Mouse (Mus musculus): Measurements from ENCODE around the gene Wdr75. TPM values are rescaled to one million over a fixed set of nuclear protein-coding genes. Genes with fewer than 3 reads are reported as not detected.

Gene Wdr75
- polyA plus RNA-seq, 1 experiment from 2014 or later = 70.1 TPM

DNA sequence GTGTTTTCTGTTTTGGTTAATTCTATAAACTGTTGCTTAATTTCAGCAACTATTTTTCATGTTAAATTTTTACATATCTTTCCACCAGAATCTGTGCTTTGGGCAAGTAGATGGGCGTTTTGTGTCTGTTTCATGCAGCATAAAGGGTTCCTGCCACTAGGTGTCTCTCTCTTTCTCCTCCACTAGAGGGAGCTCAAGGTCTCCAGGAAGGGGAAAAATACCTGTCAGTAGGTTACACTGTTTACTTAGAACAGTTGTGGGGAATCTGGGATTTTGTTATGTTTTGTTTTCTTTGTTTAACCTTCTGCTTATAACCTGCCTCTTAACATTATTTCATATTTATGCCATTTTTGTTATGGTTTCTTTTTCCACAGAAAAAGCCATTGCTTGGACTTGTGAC lies 21.9 kb downstream of the Wdr75 start:
- H3K4me3 ChIP-seq = no peak overlapping the region
- ATAC-seq (ENCODE audit: low FRiP score, low read depth) = peak; percentile 38; the same call in 1 of the 2 replicates
- no peak overlapping the region for H3K9ac ChIP-seq (replicated peaks)
- no peaks in the 10 kb centered on the region for H3K27me3 ChIP-seq
- whole genome bisulfite sequencing = 20% methylated on average over 1 of the region's 1 CpGs
- no peak overlapping the region for H3K4me2 ChIP-seq (replicated peaks)
- no peaks in the 10 kb centered on the region for H3K9me3 ChIP-seq
- peaks cover 84% of the 10 kb centered on the region for H3K36me3 ChIP-seq
- H3K4me1 ChIP-seq = no peaks in the 10 kb centered on the region
- no peak overlapping the region for H3K27ac ChIP-seq (replicated peaks)

DNA sequence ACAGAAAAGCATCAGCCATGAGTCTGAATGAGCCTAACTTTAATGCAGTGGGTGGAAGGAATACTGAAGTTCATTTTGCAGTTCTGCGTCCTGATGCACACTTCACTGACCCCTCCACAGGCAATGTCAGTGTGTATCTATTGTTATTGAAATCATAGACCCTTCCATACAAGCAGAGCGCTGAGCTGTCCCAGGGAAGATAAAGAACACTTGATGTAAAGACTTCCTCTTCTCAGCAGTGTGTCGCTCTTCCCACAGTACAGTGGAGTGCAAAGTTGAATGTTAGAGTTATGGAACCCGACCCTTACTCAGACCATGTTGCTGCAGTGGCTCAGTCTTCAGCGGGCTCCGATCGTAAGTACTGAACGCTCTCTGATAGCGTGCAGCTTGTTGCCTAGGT lies 23.6 kb downstream of the Wdr75 start:
- peaks cover 88% of the 10 kb centered on the region for H3K36me3 ChIP-seq
- no peaks in the 10 kb centered on the region for H3K9me3 ChIP-seq
- no peak overlapping the region for H3K27ac ChIP-seq (replicated peaks)
- H3K9ac ChIP-seq (replicated peaks) = no peak overlapping the region
- H3K4me2 ChIP-seq (replicated peaks) = no peak overlapping the region
- no peak overlapping the region for H3K4me3 ChIP-seq
- ATAC-seq (ENCODE audit: low FRiP score, low read depth) = no peak
- no peaks in the 10 kb centered on the region for H3K27me3 ChIP-seq
- H3K4me1 ChIP-seq = no peaks in the 10 kb centered on the region
- WGBS = 83% methylated on average over 9 of the region's 9 CpGs

DNA sequence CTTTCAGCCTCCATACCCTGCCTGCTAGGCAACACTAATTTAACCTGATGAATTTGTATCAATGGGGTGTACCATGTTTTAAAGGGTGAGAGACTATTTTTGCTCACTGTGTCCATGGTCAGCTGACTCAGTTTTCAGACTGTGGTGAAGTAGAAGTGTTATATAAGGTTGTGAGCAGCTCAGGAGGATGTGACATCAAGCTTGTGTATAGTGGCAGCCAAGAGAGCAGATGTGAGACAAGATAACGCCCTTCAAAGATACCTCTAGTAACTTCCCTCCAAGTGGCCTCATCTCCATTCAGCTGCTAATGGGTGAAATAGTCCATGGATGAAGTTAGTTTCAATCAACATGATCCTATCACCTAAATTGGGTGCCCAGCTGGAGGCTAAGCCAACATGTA lies 29.5 kb downstream of the Wdr75 start:
- Histone ChIP-seq H3K9ac (replicated peaks) (no peak overlapping the region), H3K4me3 (no peak overlapping the region), H3K36me3 (peaks cover 54% of the 10 kb centered on the region), H3K4me2 (replicated peaks) (no peak overlapping the region), H3K27ac (replicated peaks) (no peak overlapping the region), H3K9me3 (no peaks in the 10 kb centered on the region), H3K27me3 (no peaks in the 10 kb centered on the region), H3K4me1 (no peaks in the 10 kb centered on the region)
- WGBS = 84% methylated on average over 1 of the region's 1 CpGs
- peak; percentile 31; the same call in 1 of the 2 replicates for ATAC-seq (ENCODE audit: low FRiP score, low read depth)

DNA sequence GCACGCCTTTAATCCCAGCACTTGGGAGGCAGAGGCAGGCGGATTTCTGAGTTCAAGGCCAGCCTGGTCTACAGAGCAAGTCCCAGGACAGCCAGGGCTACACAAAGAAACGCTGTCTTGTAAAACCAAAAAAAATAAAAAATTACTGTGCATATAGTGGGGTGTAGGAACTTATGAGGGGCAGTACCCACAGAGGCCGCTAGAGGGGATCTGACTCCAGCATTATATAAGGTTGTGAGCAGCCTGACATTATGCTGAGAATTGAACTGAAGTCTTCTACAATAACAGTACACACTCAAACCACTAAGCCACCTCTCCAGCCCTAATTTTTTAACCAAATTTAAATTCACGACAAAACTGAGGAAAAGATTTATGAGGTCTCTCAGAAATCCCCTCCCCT lies 30.2 kb downstream of the Wdr75 start:
- Histone ChIP-seq H3K9me3 (no peaks in the 10 kb centered on the region), H3K36me3 (peaks cover 49% of the 10 kb centered on the region), H3K9ac (replicated peaks) (no peak overlapping the region), H3K4me1 (no peaks in the 10 kb centered on the region), H3K27me3 (no peaks in the 10 kb centered on the region), H3K4me2 (replicated peaks) (no peak overlapping the region), H3K4me3 (no peak overlapping the region), H3K27ac (replicated peaks) (no peak overlapping the region)
- peak; percentile 86 for ATAC-seq (ENCODE audit: low FRiP score, low read depth)
- 60% methylated on average over 5 of the region's 5 CpGs for WGBS

DNA sequence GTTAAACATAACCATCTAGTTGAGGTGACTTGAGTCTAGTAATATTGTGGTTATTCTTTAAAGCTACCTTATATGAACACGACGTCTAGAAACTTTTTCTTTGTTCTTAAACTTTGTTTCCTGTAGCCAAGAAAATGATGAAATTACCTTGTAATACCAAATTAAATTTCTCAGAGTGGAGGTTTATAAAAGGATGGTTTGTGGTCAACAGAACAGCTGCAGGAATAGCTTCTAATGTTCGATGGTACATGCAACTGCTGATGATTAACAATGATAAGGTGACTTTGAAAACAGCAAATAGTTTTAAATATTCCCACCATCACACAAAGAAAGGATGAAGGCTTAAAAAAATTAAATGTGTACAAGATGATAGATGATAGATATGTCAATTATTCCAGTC lies 30.7 kb downstream of the Wdr75 start:
- 95% methylated on average over 3 of the region's 3 CpGs for WGBS
- Histone ChIP-seq H3K4me3 (no peak overlapping the region), H3K27me3 (no peaks in the 10 kb centered on the region), H3K4me2 (replicated peaks) (no peak overlapping the region), H3K27ac (replicated peaks) (no peak overlapping the region), H3K4me1 (no peaks in the 10 kb centered on the region), H3K36me3 (peaks cover 44% of the 10 kb centered on the region), H3K9me3 (no peaks in the 10 kb centered on the region), H3K9ac (replicated peaks) (no peak overlapping the region)
- ATAC-seq (ENCODE audit: low FRiP score, low read depth) = no peak

DNA sequence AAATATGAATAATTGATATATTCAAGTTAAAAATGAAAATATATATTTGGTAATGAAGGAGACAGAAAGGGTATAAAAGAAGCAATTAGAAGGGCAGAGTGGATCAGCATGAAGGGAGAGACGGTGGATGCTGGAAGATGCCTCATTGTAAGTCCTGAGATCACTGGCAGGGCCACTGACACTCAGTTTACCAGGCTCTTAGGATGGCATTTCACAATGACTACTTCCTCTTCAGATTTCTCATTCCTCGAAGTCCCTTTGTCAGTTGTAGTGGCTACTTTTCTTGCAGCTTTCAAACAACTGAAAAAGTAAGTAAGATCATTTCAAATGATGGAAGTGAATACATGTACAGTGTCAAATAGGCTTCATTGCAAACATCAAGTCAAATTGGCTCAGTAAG lies 31.2 kb downstream of the Wdr75 start:
- Histone ChIP-seq H3K4me3 (no peak overlapping the region), H3K27me3 (no peaks in the 10 kb centered on the region), H3K27ac (replicated peaks) (no peak overlapping the region), H3K36me3 (peaks cover 39% of the 10 kb centered on the region), H3K4me1 (no peaks in the 10 kb centered on the region), H3K9ac (replicated peaks) (no peak overlapping the region), H3K9me3 (no peaks in the 10 kb centered on the region), H3K4me2 (replicated peaks) (no peak overlapping the region)
- no peak for ATAC-seq (ENCODE audit: low FRiP score, low read depth)
- WGBS = 86% methylated on average over 2 of the region's 2 CpGs

DNA sequence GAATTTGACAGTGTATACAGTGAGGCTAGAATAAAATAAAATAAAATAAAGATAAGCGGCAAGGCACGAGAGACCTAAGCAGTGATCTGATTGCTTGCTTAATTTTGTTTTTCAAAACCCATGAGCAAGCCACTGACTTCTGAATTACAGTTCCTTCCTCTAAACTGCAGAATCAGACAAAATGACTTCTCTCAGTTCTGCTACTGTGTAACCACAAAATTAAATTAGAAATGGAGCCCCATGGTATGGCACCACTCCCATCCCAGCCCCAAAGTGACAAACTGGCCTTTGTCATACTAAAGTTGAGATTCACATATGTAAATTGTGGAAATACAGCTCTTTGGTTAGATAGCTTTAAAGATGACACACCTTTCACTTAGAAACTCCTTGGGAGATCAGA lies 31.8 kb downstream of the Wdr75 start:
- H3K9me3 ChIP-seq = no peaks in the 10 kb centered on the region
- peaks cover 33% of the 10 kb centered on the region for H3K36me3 ChIP-seq
- no peaks in the 10 kb centered on the region for H3K27me3 ChIP-seq
- no peaks in the 10 kb centered on the region for H3K4me1 ChIP-seq
- WGBS = 98% methylated on average over 2 of the region's 2 CpGs
- ATAC-seq (ENCODE audit: low FRiP score, low read depth) = no peak
- H3K4me3 ChIP-seq = no peak overlapping the region
- H3K9ac ChIP-seq (replicated peaks) = no peak overlapping the region
- no peak overlapping the region for H3K4me2 ChIP-seq (replicated peaks)
- no peak overlapping the region for H3K27ac ChIP-seq (replicated peaks)

DNA sequence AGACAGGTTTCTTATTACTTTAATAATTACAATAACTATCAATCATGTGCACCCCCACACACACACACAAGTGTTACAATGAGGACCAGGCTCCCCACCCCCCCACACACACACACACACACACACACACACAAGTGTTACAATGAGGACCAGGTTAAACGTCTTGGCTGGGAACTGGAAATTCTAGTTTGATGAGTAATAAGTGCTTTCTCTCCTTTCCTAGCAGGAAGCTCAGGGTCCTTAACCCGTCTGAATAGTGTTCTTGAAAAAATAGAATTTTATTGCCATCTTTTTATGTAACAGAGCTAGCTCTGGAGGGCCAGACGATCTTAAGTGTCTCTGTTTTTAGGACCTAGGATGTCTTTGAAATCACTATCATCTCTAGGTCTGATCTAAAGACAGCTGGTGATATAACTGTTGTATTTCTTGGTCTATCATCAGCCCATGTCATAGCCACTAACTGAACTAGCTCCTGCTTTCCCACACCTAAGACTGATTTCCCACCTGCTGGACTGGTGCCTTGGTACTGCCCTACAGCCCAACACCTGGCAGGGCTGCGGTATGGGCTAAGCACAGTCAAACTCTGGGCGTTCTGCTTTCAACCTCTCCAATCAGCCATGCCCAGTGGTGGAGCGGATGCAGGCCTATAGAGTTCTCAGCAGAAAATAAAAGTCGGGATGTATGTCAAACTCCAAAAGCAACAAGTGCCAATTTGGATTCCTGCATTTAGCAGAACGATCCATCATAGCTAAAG lies 35.7 kb downstream of the Wdr75 start:
- no peaks in the 10 kb centered on the region for H3K4me1 ChIP-seq
- 88% methylated on average over 8 of the region's 8 CpGs for WGBS
- ATAC-seq (ENCODE audit: low FRiP score, low read depth) = no peak
- H3K9ac ChIP-seq (replicated peaks) = no peak overlapping the region
- H3K4me3 ChIP-seq = no peak overlapping the region
- no peaks in the 10 kb centered on the region for H3K9me3 ChIP-seq
- no peak overlapping the region for H3K27ac ChIP-seq (replicated peaks)
- H3K4me2 ChIP-seq (replicated peaks) = no peak overlapping the region
- H3K27me3 ChIP-seq = no peaks in the 10 kb centered on the region
- no peaks in the 10 kb centered on the region for H3K36me3 ChIP-seq

DNA sequence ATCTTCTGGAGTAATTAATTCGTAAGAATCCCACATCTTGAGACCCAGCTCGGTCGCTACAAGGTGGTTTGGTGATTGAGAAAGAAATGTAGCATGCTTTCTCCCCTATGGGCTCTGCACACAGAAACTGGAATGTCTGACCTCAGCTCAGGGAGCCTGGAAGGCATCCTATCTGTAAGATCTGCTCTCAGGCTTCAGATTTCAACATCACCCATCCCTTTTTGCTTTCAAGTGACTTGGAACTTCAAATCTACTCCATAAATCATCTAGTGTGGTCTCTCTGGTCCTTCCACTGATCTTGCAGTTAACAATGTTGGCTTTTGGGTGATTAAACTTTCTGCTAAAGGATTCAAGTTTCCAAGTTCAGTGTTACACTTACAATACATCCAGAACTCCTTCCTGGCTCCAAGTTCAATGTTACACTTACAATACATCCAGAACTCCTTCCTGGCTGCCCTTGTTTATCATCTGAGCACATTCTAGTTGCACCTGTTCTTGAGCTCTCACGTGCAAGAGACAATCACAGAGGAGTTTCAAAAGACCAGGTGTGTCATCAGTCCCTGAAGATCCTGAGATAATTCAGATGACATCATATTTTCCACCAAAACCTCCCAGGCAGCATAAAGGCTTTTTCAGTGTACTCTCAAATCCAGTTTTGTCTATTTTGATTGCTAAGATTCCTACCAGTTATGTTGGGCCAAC lies 40.5 kb downstream of the Wdr75 start:
- H3K4me2 ChIP-seq (replicated peaks) = no peak overlapping the region
- H3K9ac ChIP-seq (replicated peaks) = no peak overlapping the region
- 91% methylated on average over 4 of the region's 4 CpGs for WGBS
- no peak overlapping the region for H3K27ac ChIP-seq (replicated peaks)
- H3K27me3 ChIP-seq = no peaks in the 10 kb centered on the region
- no peaks in the 10 kb centered on the region for H3K36me3 ChIP-seq
- no peaks in the 10 kb centered on the region for H3K9me3 ChIP-seq
- no peak overlapping the region for H3K4me3 ChIP-seq
- no peak for ATAC-seq (ENCODE audit: low FRiP score, low read depth)
- H3K4me1 ChIP-seq = no peaks in the 10 kb centered on the region

DNA sequence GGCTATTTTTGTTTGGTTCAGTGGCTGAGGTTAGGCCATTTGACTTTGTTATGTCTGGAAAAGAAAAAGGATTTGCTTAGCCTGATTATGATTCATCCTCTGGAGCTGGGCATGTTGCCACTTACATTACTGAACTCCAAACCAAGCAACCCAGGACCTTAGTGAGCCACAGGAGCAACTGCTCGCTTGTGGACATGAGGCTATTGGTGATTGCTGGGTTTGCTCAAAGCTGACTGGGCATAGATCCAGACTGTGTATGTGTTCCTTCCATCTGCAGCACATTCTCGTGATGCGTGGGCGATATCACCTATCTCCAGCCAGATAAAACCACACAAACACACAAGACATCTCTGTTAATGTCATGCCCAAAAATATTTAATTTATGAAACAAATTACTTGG lies 42.8 kb downstream of the Wdr75 start:
- ATAC-seq (ENCODE audit: low FRiP score, low read depth) = no peak
- H3K9ac ChIP-seq (replicated peaks) = no peak overlapping the region
- H3K4me1 ChIP-seq = no peaks in the 10 kb centered on the region
- 88% methylated on average over 4 of the region's 4 CpGs for WGBS
- H3K27me3 ChIP-seq = no peaks in the 10 kb centered on the region
- no peak overlapping the region for H3K27ac ChIP-seq (replicated peaks)
- no peak overlapping the region for H3K4me3 ChIP-seq
- no peaks in the 10 kb centered on the region for H3K36me3 ChIP-seq
- H3K9me3 ChIP-seq = no peaks in the 10 kb centered on the region
- H3K4me2 ChIP-seq (replicated peaks) = no peak overlapping the region

DNA sequence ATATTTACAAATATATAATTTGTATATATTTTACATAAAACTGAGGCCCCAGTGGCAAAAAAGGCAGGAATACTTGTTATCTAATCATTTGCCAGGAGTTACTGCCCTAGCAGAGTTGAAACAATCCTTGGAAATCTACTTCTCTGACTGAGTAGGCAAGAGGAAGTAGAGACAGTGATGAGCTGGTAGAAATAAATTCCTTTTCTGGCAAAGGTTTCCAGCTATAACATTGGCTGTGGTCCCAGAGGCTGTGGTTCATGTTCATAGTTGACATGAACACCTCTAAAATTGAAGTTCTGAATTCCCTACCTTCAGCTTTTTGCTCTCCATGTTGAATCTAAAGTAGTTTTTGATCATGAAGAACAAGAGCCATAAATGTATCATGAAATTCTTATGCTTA lies 43.3 kb downstream of the Wdr75 start:
- Histone ChIP-seq H3K27me3 (no peaks in the 10 kb centered on the region), H3K36me3 (no peaks in the 10 kb centered on the region), H3K9ac (replicated peaks) (no peak overlapping the region), H3K27ac (replicated peaks) (no peak overlapping the region), H3K4me2 (replicated peaks) (no peak overlapping the region), H3K4me1 (no peaks in the 10 kb centered on the region), H3K9me3 (no peaks in the 10 kb centered on the region), H3K4me3 (no peak overlapping the region)
- no peak for ATAC-seq (ENCODE audit: low FRiP score, low read depth)

DNA sequence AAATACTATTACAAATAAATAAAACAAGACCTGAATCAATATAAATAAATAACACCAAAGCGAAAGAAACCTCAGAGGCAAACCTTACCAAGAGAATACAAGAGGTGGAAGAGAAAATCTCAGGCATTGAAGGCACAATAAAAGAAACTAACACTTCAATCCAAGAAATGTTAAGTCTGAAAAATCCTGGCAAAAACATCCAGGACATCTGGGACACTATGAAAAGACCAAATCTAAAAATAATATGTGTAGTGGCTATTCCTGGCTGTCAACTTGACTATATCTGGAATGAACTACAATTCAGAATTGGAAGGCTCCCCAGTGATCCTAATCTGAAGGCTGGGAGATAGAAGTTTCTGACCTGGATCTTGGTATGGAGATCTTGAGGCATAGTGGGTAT lies 50.5 kb downstream of the Wdr75 start:
- ATAC-seq (ENCODE audit: low FRiP score, low read depth) = no peak
- Histone ChIP-seq H3K4me2 (replicated peaks) (no peak overlapping the region), H3K4me3 (no peak overlapping the region), H3K36me3 (no peaks in the 10 kb centered on the region), H3K27me3 (no peaks in the 10 kb centered on the region), H3K4me1 (no peaks in the 10 kb centered on the region), H3K9me3 (no peaks in the 10 kb centered on the region), H3K27ac (replicated peaks) (no peak overlapping the region), H3K9ac (replicated peaks) (no peak overlapping the region)
- 84% methylated on average over 1 of the region's 1 CpGs for WGBS
